Mouse (Mus musculus) ES-E14 (cell line): ENCODE measurements around the gene Slc36a2.

Source experiments
- CHD2 ChIP-seq: IDR thresholded peaks from 2 replicates; pipeline ENCODE4 v1.6.1; 2014; ENCODE audit warnings: mild to moderate bottlenecking, low read depth, low read length, inconsistent platforms
- MAFK ChIP-seq: IDR thresholded peaks from 2 replicates; pipeline ENCODE4 v1.6.1; 2014; ENCODE audit warnings: mild to moderate bottlenecking, low read depth, low read length, inconsistent platforms; ENCODE audit not compliant: insufficient read depth

DNA sequence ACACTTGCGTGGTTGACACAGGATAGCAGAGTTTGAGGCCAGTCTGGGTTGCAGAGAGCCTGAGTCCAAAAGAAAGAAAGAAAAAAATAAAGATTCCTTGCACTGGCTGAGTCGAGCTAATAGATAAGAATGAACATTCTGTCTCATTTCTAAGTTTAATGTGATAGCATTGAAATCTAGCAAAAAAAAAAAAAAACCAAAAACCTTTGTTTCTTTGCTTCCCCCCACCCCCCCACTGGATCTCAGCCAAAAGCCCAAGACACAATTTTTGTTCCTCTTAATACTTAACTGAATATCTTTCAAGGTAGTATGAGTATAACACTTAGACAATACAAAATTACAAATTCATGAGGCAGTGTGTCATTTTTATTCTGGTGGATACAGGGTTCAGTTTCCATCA, 24.2 kb upstream of the Slc36a2 start:
- no peak for TF ChIP-seq CHD2
- TF ChIP-seq MAFK: no peak
